Mouse (Mus musculus) cerebellum, adult 2 months (tissue): ENCODE measurements at regions not wholly inside any gene's neighbourhood (a gene's known extent, or its start where the extent isn't known, plus 50 kb on each side); places are given as distances from the start of the nearest gene placed in this dataset.

Source experiments
- CTCF ChIP-seq: fragments of 200-500 bp; IDR thresholded peaks from 2 replicates; pipeline ENCODE4 v1.5.1; 2011; ENCODE audit warnings: low read depth, mild to moderate bottlenecking, control low read depth, low read length, moderate library complexity, borderline replicate concordance; ENCODE audit not compliant: insufficient read depth
- POLR2A ChIP-seq: fragments of 200-500 bp; IDR thresholded peaks from 2 replicates; pipeline ENCODE4 v1.6.1; 2011; ENCODE audit warnings: low read length, control low read depth, borderline replicate concordance; ENCODE audit not compliant: insufficient read depth

- TF ChIP-seq CTCF (no peak), POLR2A (no peak)
These were observed 64.5 kb downstream of the Tmem174 start for GRCm38 (mm10) chr13:98572581-98573260.
